Mouse (Mus musculus) midbrain, embryonic 12.5 days (tissue): ENCODE measurements around the gene Trim67. TPM values are rescaled to one million over a fixed set of nuclear protein-coding genes. Genes with fewer than 3 reads are reported as not detected.
"Not testable (repeated sequence)": the region's sequence is repeated elsewhere in the genome, so short reads cannot be mapped to it uniquely, and the experiment has no call there.

Source experiments
- ATAC-seq: fragments of 200-750 bp; cut with Nextera tagmentation; 2 replicates; pipeline ENCODE4 v1.8.0; 2017; ENCODE audit warnings: low read depth, moderate TSS enrichment, moderate library complexity; ENCODE audit not compliant: low FRiP score
- H3K27ac ChIP-seq: fragments of 300-500 bp; sonication (generic); replicated peaks from 2 replicates; pipeline ENCODE4 v1.5.1; 2016; ENCODE audit warnings: mild to moderate bottlenecking
- H3K27me3 ChIP-seq: fragments of 300-500 bp; sonication (generic); 2 replicates; pipeline ENCODE4 v1.6.1; 2016; ENCODE audit warnings: mild to moderate bottlenecking
- H3K36me3 ChIP-seq: fragments of 300-500 bp; sonication (generic); 2 replicates; pipeline ENCODE4 v1.6.1; 2016
- H3K4me1 ChIP-seq: fragments of 300-500 bp; sonication (generic); 2 replicates; pipeline ENCODE4 v1.6.1; 2016
- H3K4me2 ChIP-seq: fragments of 300-500 bp; sonication (generic); replicated peaks from 2 replicates; pipeline ENCODE4 v1.6.1; 2016; ENCODE audit warnings: mild to moderate bottlenecking, moderate library complexity
- H3K4me3 ChIP-seq: fragments of 300-500 bp; sonication (generic); 2 replicates; pipeline ENCODE4 v1.5.1; 2016; ENCODE audit warnings: mild to moderate bottlenecking
- H3K9ac ChIP-seq: fragments of 300-500 bp; sonication (generic); replicated peaks from 2 replicates; pipeline ENCODE4 v1.6.1; 2016; ENCODE audit warnings: mild to moderate bottlenecking, moderate library complexity
- H3K9me3 ChIP-seq: fragments of 300-500 bp; sonication (generic); 2 replicates; pipeline ENCODE4 v1.6.1; 2016; ENCODE audit warnings: mild to moderate bottlenecking
- WGBS: fragments of 180-500 bp; shearing (Covaris S2); methylation state at CpG from one replicate; pipeline ENCODE4 v1.1.7; 2016; 5-methylcytosine and 5-hydroxymethylcytosine counted together
- polyA plus RNA-seq: library from polyadenylated mRNA; unstranded; fragments of >200 nt; fragmentation: Nextera tagmentation; extraction: Ambion mirVana; gene quantifications from 2 replicates; pipeline ENCODE4 v1.2.1, GENCODE M21; 2016

Trim67 gene
- polyA plus RNA-seq, 1 experiment from 2014 or later: 7.4 TPM

GRCm38 (mm10) chr8:124836907-124837306, 44.0 kb downstream of the Trim67 start:
- Histone ChIP-seq H3K9me3 (no peaks in the 10 kb centered on the region), H3K36me3 (peaks cover 45% of the 10 kb centered on the region), H3K27me3 (no peaks in the 10 kb centered on the region), H3K4me1 (no peaks in the 10 kb centered on the region), H3K4me3 (no peak overlapping the region), H3K9ac (no peak overlapping the region), H3K27ac (no peak overlapping the region), H3K4me2 (no peak overlapping the region)
- WGBS: 90% methylated on average over 2 of the region's 2 CpGs
- no peak for ATAC-seq

GRCm38 (mm10) chr8:124837956-124838355, 45.1 kb downstream of the Trim67 start:
- no peak overlapping the region for H3K4me2 ChIP-seq
- no peak overlapping the region for H3K9ac ChIP-seq
- H3K4me1 ChIP-seq: no peaks in the 10 kb centered on the region
- H3K27me3 ChIP-seq: no peaks in the 10 kb centered on the region
- WGBS: 82% methylated on average over 2 of the region's 2 CpGs
- H3K9me3 ChIP-seq: no peaks in the 10 kb centered on the region
- ATAC-seq: no peak
- H3K4me3 ChIP-seq: no peak overlapping the region
- no peak overlapping the region for H3K27ac ChIP-seq
- peaks cover 47% of the 10 kb centered on the region for H3K36me3 ChIP-seq

- Histone ChIP-seq H3K4me3 (no peak overlapping the region), H3K4me2 (no peak overlapping the region), H3K9ac (no peak overlapping the region), H3K36me3 (peaks cover 59% of the 10 kb centered on the region), H3K27ac (no peak overlapping the region), H3K27me3 (no peaks in the 10 kb centered on the region), H3K9me3 (no peaks in the 10 kb centered on the region), H3K4me1 (no peaks in the 10 kb centered on the region)
- 96% methylated on average over 10 of the region's 10 CpGs for WGBS
- no peak for ATAC-seq
Observed at GRCm38 (mm10) chr8:124839371-124839770, 46.5 kb downstream of the Trim67 start.

- Histone ChIP-seq H3K27ac (no peak overlapping the region), H3K36me3 (peaks cover 66% of the 10 kb centered on the region)
- 98% methylated on average over 7 of the region's 7 CpGs for WGBS
Observed at GRCm38 (mm10) chr8:124840900-124841299, 48.0 kb downstream of the Trim67 start.

GRCm38 (mm10) chr8:124841775-124842174, 48.9 kb downstream of the Trim67 start:
- Histone ChIP-seq H3K27me3 (no peaks in the 10 kb centered on the region), H3K9ac (no peak overlapping the region), H3K36me3 (peaks cover 66% of the 10 kb centered on the region), H3K4me1 (no peaks in the 10 kb centered on the region), H3K27ac (no peak overlapping the region), H3K9me3 (no peaks in the 10 kb centered on the region), H3K4me3 (no peak overlapping the region), H3K4me2 (no peak overlapping the region)
- 93% methylated on average over 10 of the region's 10 CpGs for WGBS
- no peak for ATAC-seq

More at GRCm38 (mm10) chr8:124840900-124841299, 48.0 kb downstream of the Trim67 start:
- H3K9ac ChIP-seq: no peak overlapping the region
- no peak for ATAC-seq
- H3K9me3 ChIP-seq: no peaks in the 10 kb centered on the region
- H3K27me3 ChIP-seq: no peaks in the 10 kb centered on the region
- no peak overlapping the region for H3K4me2 ChIP-seq
- H3K4me3 ChIP-seq: no peak overlapping the region
- no peaks in the 10 kb centered on the region for H3K4me1 ChIP-seq

- peaks cover 61% of the 10 kb centered on the region for H3K36me3 ChIP-seq
Observed at GRCm38 (mm10) chr8:124842929-124843328, 50.0 kb downstream of the Trim67 start.

GRCm38 (mm10) chr8:124845131-124845530, 52.2 kb downstream of the Trim67 start:
- no peaks in the 10 kb centered on the region for H3K27me3 ChIP-seq
- H3K4me2 ChIP-seq: no peak overlapping the region
- WGBS: 83% methylated on average over 3 of the region's 3 CpGs
- H3K4me1 ChIP-seq: no peaks in the 10 kb centered on the region
- no peak overlapping the region for H3K9ac ChIP-seq
- H3K27ac ChIP-seq: no peak overlapping the region
- H3K9me3 ChIP-seq: no peaks in the 10 kb centered on the region
- H3K4me3 ChIP-seq: no peak overlapping the region
- no peak for ATAC-seq
- H3K36me3 ChIP-seq: peaks cover 39% of the 10 kb centered on the region

More at GRCm38 (mm10) chr8:124842929-124843328, 50.0 kb downstream of the Trim67 start:
- 81% methylated on average over 1 of the region's 1 CpGs for WGBS
- not testable (repeated sequence) for H3K4me1 ChIP-seq, H3K27ac ChIP-seq, ATAC-seq, H3K9ac ChIP-seq, H3K4me2 ChIP-seq, H3K27me3 ChIP-seq, H3K4me3 ChIP-seq, H3K9me3 ChIP-seq

GRCm38 (mm10) chr8:124845573-124845972, 52.7 kb downstream of the Trim67 start:
- Histone ChIP-seq H3K9me3 (no peaks in the 10 kb centered on the region), H3K27me3 (no peaks in the 10 kb centered on the region), H3K9ac (no peak overlapping the region), H3K27ac (no peak overlapping the region), H3K36me3 (peaks cover 34% of the 10 kb centered on the region), H3K4me2 (no peak overlapping the region), H3K4me1 (no peaks in the 10 kb centered on the region), H3K4me3 (no peak overlapping the region)
- ATAC-seq: no peak
- 88% methylated on average over 5 of the region's 5 CpGs for WGBS

GRCm38 (mm10) chr8:124853511-124853910, 60.6 kb downstream of the Trim67 start:
- Histone ChIP-seq H3K27me3 (no peaks in the 10 kb centered on the region), H3K4me2 (no peak overlapping the region), H3K9me3 (peaks cover 10% of the 10 kb centered on the region), H3K4me1 (no peaks in the 10 kb centered on the region), H3K4me3 (no peak overlapping the region), H3K27ac (no peak overlapping the region), H3K36me3 (peaks cover 63% of the 10 kb centered on the region), H3K9ac (no peak overlapping the region)
- WGBS: 100% methylated on average over 1 of the region's 1 CpGs
- no peak for ATAC-seq

- ATAC-seq: no peak
- Histone ChIP-seq H3K36me3 (peaks cover 67% of the 10 kb centered on the region), H3K9me3 (no peaks in the 10 kb centered on the region), H3K9ac (no peak overlapping the region), H3K4me3 (no peak overlapping the region), H3K4me1 (peaks cover 13% of the 10 kb centered on the region), H3K4me2 (no peak overlapping the region), H3K27ac (no peak overlapping the region), H3K27me3 (no peaks in the 10 kb centered on the region)
Observed at GRCm38 (mm10) chr8:124859466-124859865, 66.6 kb downstream of the Trim67 start.

GRCm38 (mm10) chr8:124860188-124860587, 67.3 kb downstream of the Trim67 start:
- peaks cover 13% of the 10 kb centered on the region for H3K4me1 ChIP-seq
- no peak overlapping the region for H3K9ac ChIP-seq
- no peak for ATAC-seq
- no peak overlapping the region for H3K27ac ChIP-seq
- no peak overlapping the region for H3K4me3 ChIP-seq
- no peaks in the 10 kb centered on the region for H3K27me3 ChIP-seq
- H3K36me3 ChIP-seq: peaks cover 60% of the 10 kb centered on the region
- no peak overlapping the region for H3K4me2 ChIP-seq
- 94% methylated on average over 3 of the region's 3 CpGs for WGBS
- H3K9me3 ChIP-seq: no peaks in the 10 kb centered on the region

GRCm38 (mm10) chr8:124862321-124863162, 69.7 kb downstream of the Trim67 start, which contains the start of the genes Gnpat and 2810004N23Rik:
TSS of gene Gnpat (plus strand) at chr8:124863033.
TSS of gene 2810004N23Rik (minus strand) at chr8:124863120.
- no peaks in the 10 kb centered on the region for H3K9me3 ChIP-seq
- 2% methylated on average over 55 of the region's 55 CpGs for WGBS
- peaks cover 13% of the 10 kb centered on the region for H3K4me1 ChIP-seq
- peak within 1 kb of the TSS; percentile 90 for H3K27ac ChIP-seq
- peak; percentile 98 for ATAC-seq
- peak within 1 kb of the TSS; percentile 97 for H3K9ac ChIP-seq
- peak within 1 kb of the TSS; percentile 82 for H3K4me2 ChIP-seq
- H3K27me3 ChIP-seq: no peaks in the 10 kb centered on the region
- H3K36me3 ChIP-seq: peaks cover 40% of the 10 kb centered on the region
- H3K4me3 ChIP-seq: peak within 1 kb of the TSS; percentile 97
